Mouse (Mus musculus): ENCODE measurements around the gene Atp1a4.

Gene Atp1a4

GRCm38 (mm10) chr1:172197851-172198250 is 60.4 kb downstream of the Atp1a4 start:
- no peak for DNase-seq (ENCODE audit: low spot score)

DNA sequence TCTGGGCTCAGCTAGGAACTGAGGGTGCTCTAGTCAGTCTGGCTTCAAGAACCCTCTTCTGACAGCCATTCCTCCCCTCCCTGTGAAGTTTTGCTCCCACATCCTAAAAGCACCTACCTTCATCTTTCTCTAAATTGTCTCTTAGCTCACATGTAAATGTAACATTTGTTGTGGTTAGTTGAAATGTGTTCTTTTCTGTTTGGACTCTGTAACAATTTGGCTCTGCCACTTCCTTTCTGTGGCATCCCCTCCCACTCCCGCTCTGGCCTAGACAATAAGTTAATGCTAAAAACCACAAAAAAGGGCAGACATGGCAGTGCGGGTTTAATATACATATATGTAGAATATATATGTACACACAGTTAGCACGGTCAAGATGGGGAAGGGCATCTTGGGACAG is 61.1 kb downstream of the Atp1a4 start:
- no peak for DNase-seq (ENCODE audit: low spot score)

DNA sequence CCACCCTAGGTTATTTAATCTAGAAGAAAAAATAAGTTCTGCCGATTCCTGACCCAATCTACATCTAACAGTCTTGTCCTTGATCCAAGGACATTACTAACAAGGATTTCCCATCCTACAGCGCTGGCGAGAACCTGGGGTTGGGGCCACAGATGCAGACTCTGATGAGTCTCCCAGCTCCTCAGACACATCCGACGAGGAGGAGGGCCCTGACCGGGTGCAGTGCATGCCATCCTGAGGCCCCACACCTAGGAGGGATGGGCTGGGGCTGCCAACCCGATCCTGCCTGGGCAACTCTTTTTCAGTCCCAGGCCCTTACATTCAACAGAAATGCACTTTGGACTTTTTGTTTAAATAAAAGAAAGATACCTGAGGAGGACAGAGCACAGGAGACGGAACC is 63.8 kb downstream of the Atp1a4 start:
- no peak for DNase-seq (ENCODE audit: low spot score)

DNA sequence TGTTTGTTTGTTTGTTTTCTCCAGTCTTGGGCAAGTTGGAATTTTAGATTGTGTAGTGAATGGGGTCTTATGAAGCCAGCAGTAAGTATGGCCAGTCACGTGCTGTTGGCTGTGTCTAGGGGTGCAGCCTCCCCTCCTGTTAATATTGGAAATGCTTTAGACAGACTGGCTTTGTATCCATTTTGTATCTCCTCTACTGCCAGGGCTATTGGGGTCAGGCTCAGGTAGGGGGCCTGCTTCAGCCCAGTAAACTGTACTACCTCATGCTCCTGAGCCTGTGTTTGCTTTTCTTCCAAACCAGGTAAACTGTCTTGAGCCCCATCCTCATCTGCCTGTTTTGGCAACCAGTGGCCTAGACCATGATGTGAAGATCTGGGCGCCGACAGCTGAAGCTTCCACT is 66.0 kb downstream of the Atp1a4 start:
- DNase-seq (ENCODE audit: low spot score) = no peak

DNA sequence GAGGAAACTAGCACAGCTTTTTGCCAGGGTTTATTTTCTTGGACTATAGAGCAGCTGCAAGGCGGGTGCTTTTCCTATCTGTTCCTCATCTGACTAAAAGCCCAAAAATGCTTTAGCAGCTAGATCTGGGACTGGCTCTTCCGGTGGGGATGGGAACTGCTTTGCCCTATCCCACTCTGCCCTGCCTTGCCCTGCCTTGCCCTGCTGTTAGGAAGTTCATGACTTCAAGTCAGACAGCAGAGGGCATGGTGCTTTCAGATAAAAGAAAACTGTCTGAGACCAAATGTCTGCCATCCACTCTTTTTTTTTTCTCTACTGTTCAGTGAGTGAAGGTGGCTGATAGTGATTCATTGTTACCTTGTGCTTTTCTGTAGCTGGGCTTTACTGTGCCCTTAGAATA is 66.6 kb downstream of the Atp1a4 start:
- DNase-seq (ENCODE audit: low spot score) = no peak

DNA sequence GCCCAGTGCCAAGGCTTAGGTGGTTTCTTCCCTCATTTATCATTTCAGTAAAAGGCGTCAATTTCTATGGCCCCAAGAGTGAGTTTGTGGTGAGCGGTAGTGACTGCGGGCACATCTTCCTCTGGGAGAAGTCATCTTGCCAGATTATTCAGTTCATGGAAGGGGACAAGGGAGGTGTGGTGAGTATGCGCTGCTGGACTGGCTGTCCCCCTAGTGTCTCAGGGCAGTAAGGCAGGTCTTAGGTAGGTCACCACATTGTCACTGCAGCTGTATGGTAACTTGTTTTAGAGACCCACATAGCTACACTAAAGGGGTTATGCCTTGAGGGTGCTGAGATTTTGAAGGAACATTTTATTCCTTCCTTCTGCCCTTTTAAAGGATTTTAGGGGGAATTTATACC is 69.3 kb downstream of the Atp1a4 start:
- DNase-seq (ENCODE audit: low spot score) = no peak

DNA sequence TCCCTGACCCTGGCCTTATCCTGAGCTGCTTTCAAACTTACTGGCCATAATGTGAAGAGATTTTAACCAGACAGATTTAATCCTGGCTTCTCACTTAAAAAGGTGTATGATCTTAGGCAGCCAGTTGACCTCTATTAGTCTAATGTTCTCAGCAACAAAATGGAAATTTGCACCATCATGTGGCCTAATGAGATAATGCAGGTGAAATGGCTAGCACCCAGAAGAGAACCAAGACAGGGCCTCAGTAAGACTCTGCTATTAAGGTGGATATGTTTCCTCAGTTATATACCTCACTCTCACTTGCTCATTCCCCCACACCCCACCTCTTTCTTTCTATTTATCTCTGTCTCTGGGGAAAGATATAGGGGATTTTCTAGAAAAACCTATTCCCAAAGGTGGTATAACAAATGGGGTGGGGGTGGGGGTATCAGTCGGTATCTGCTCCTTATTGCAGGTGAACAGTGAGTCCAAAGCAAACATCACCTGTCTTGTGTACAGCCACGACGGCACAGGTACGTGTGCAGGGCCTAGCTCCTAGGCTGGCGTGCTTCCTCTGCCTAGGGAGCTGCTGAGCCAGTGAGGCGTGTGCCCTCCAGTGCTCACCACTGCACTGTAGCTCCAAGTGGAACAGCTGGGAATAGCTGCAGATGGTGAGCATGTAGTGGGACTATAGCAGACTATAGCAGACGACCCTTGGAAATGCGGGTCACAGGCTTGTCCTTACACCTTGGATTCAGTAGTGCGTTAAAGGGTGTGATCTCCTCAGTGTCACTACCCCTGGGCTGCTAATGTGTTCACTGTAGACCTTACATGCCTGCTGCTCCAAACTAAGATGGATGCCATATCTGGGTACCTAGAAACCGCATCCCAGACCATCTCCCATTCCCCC is 71.6 kb downstream of the Atp1a4 start:
- no peak for DNase-seq (ENCODE audit: low spot score)

- no peak for DNase-seq (ENCODE audit: low spot score)
Observed at GRCm38 (mm10) chr1:172183915-172184314, 74.3 kb downstream of the Atp1a4 start.

DNA sequence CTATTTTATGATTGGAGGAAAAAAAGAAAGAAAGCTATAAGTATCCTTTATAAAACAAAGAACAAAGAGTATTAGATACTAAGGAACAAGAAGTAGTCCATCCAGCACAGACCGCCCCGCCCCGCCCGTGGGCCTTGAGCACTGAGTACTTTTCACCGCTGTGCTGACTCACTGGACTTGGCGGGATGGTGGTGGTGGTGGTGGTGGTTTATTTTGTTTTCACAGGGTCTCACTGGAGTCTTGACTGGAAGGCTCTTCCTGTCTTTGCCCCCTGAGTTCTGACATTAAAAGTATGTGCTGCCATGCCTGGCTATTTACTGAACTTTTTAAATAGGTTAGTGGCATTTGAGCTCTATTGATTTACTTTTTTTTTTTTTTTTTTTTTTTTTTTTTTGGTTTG is 75.2 kb downstream of the Atp1a4 start:
- DNase-seq (ENCODE audit: low spot score) = no peak

- DNase-seq (ENCODE audit: low spot score) = no peak
Observed at GRCm38 (mm10) chr1:172181777-172182176, 76.4 kb downstream of the Atp1a4 start.

DNA sequence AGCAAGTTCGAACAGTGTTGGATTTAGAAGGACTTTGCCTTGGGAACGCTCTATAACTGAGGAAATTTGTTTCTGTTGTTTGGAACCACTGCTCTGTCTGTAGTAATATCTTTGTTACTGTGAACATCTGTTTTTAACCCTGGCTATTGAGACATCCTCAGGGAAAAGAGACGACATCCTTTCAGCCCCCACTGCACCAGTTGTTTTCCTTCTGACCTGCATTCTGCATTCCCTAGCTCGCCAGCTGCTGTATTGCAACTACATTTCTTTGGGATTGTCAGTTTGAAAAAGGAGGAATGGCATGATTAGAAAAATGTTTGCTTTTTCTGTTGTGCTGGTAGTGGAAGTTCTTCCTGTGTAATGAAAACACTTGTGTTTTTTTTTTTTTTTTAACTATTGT is 77.3 kb downstream of the Atp1a4 start:
- no peak for DNase-seq (ENCODE audit: low spot score)

GRCm38 (mm10) chr1:172179102-172179501 is 79.1 kb downstream of the Atp1a4 start:
- DNase-seq (ENCODE audit: low spot score) = no peak

- DNase-seq (ENCODE audit: low spot score) = no peak
Observed at GRCm38 (mm10) chr1:172177791-172178190, 80.4 kb downstream of the Atp1a4 start.

Data from layer of hippocampus, adult 11-12 months (tissue).